Mouse (Mus musculus): ENCODE results near the gene Nemp1.
A peak's percentile ranks its signal among the peaks of the same experiment; 100 is the strongest.

The Nemp1 gene

DNA sequence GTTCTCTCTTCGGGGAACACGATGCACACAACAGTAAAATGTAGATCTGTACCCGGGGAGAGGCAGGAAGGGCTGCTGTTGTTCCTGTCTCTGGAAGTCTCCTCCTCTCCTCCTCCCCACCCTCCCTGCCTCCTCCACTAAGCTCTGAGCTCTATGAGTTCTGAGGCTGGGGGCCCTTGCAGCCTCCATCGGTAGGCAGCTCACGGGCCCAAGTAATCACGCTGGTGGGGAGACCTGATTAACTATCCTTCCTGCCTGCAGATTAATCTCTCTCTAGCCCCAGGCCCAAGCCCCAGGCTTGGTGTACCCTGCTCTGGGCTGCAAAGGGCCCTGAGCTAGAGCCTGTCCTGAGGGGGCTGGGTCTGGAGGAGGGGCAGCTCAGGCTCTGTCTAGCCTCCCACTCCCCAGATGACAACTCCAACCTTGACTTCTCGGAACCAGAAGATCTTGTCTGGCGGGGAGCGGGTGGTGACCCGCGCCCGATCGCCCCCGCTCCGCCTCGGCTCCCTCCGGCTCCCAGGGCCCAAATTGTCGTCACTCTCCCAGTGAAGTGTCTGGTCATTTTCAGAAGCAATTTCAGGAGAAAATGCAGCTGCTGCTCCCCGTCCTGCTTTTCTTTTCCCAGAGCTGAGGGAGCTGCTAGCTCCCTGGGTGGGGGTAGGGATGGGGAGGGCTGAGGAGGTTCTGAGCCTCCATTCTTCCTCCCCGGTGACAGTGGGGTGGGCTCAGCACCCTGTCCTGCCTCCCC is 55.1 kb downstream of the Nemp1 start:
- DNase-seq (ENCODE audit: extremely low spot score, low spot score), result no peak

DNA sequence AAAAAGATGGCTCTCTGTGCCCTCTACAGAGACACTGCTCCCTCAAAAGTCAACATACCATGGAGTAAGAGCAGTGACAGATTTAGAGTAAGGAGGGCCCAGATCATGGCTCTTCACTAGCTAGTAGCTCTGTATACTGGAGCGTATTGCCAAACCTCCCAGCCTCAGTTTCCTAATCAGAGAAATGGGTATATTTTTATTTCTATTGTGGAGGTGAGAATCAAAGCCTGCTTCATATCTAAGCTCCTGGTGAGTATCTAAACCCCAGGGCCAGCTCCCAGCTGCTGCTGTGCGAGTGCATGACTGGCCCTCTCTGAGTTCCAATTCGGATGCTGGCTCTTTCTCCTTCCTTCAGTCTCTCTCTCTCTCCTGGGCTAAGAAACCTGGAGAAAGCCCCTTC is 57.5 kb downstream of the Nemp1 start, which contains the start of gene Tac2:
Gene Tac2, plus strand, starts transcription at position 301 of the 400 bp plus-strand sequence.
- no peak for DNase-seq (ENCODE audit: extremely low spot score, low spot score)

DNA sequence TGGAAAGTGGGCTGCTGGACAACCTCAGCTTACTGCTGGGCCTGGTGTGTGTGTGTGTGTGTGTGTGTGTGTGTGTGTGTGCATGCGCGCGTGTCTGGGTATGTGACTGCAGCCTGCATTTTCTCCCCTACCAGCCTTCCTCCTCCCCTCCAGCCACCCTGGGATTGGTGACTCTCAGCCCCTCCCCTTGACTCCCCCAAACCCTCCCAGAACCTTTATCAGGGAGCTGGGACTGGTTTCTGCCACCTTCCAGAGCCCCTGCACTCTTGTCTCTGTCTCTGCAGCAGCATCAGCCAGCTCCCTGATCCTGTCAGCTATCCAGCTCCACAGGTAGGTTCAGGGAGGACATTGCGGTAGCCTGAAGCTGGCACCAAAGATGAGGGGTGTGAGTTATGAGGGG is 58.4 kb downstream of the Nemp1 start:
- no peak for DNase-seq (ENCODE audit: extremely low spot score, low spot score)

DNA sequence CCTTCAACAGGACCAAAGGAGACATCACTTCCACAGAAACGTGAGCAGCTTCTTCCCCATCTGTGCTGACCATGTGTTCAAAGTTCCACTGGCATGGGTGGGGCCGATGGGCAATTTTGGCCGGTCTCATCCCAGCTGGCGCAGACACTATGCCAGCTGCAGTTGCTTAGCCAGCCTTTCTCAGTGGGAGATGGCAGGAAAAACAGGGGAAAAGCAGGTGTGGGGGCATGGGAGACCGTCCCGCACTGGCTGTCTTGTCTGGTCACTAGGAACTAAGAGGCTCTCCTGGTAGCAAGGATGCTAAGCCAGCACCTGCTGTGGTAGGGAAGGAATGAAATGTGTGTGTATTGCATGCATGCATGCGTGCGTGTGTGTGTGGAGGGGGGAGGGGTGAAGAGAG is 61.7 kb downstream of the Nemp1 start:
- DNase-seq (ENCODE audit: extremely low spot score, low spot score), result no peak

DNA sequence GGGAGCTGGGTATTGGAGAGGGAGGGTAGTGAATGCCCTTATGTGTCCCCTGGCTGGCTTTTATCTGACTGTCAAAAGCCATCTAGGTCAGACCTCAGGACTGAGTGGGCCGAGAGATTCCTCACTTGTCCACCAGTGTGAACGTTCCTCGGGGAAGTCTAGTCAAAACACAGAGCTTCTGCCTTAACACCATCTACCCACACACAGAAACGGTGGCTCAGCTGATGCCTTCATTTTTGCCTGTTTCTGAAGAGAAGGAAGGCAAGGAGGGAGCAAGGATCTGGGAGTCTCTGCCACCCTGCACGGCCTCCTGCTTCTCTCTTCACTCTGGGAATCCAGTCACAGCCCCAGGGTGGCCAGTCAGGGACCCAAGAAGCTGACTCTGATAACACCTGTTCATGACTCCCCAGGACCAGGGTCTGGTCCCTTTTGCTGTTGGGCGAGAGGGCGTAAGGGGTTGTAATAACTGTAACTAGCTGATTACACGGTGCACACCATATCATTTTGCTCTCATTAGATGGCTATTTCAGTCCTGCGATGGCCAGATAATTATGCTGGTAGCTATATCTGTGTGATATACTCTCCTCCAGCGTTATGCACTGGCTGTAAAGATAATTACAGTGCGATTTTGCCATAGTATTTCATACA is 63.7 kb downstream of the Nemp1 start:
- no peak for DNase-seq (ENCODE audit: extremely low spot score, low spot score)

DNA sequence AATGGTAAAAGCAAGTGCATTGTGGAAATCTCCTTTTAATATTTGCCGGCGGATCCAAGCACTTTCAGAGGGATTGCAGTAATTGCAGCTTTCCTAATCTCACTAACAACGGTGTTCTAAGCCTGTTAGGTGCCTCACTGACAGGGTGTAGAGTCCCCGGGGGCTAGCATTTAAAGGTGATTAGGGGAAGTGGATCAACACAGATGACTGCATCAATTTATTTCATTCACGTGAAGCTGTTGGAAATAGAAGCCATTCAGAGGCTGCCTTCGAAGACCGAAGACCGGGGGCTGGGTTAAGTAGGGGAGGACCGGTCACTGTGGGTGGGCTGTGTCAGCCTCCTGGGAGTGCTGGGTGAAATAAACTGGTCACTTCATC is 64.2 kb downstream of the Nemp1 start:
- DNase-seq (ENCODE audit: extremely low spot score, low spot score), result no peak

DNA sequence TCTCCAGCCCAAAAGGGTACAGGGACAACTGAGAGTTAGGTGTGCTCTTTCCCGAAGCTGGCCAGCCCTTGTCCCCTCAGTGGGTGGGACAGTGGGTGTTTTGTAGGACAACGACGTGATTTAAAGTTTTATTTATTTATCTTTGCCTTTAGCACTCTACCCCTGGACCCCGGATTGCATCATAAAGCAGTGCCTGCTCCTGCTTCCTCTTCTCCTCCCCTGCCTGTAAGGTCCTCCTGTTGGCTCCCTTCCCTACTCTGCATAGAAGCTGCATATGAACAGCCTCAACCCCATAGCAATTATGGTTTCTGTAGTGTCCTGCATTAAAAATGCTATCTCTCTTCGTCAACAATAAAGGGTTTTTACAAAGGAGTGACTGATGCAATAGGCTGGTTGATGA is 64.7 kb downstream of the Nemp1 start:
- DNase-seq (ENCODE audit: extremely low spot score, low spot score), result no peak

DNA sequence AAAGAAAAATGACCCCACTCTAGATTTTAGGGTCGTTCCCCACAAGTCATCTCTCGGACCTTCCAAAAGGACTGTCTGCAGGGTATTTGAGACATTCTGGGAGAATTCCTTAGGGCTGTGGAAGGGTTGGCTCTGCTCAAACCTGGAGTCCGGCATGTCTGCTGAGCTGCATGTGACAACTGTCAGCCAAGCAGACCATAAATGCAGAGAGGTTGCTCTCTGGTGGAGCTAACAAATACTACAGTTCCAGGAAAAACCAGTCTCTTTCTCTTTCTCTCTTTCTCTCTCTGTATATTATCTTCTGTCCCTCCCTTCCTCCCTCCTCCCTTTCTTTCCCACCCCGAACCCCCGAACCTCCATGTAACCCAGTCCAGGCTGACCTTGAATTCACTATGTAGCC is 67.7 kb downstream of the Nemp1 start:
- no peak for DNase-seq (ENCODE audit: extremely low spot score, low spot score)

DNA sequence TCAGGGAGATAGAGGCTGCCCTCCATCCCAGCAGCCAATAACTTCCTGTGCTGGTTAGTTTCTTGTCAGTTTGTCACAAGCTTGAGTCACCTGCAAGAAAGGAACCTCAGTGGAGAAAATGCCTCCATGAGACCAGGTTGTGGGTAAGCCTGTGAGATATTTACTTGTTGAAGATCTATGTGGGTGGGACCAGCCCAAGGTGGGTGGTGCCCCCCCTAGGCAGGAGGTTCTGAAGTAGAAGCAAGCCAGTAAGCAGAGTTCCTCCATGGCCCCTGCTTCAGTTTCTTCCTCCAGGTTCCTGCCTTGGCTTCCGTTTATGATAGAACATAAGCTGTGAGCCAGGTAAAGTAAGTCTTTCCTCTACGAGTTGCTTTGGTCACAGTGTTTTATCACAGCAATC is 69.6 kb downstream of the Nemp1 start:
- no peak for DNase-seq (ENCODE audit: extremely low spot score, low spot score)

DNA sequence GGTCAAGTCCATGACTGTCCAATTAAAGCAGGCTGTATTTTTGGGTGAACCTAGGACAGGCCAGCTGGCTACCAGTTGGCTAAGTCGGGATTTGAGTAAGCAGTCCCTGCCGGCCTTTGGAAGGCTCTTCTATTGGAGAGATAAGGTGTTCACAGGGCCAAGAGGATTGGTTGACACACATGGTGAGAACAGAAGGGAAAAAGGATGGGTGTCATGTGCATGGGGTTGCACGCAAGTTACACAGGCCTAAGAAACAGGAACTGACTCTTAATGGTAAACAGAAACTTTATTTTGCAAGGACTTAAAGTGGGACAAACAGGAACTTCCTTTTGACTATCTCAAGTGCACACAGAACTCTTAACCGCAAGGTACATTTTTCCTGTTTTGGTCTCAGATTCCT is 70.2 kb downstream of the Nemp1 start:
- DNase-seq (ENCODE audit: extremely low spot score, low spot score), result no peak

DNA sequence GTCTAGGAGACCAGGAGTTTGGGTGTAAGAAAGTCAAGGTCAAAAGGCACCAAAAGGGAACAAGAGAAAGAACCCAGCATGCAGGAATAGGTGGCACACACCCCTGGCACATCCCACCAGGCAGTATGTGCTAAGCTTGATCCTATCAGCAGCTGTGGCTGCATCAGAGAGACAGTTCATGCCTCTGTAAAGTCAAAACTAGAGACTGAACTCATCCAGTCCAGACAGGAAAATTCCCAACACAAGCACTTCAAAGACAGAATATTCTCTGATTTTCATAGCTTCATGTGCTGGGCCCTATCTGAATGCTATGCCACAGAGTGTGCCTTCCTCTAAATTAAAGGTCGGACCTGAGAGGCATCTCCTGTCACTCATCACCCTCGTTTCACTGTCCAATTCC is 70.9 kb downstream of the Nemp1 start:
- no peak for DNase-seq (ENCODE audit: extremely low spot score, low spot score)

DNA sequence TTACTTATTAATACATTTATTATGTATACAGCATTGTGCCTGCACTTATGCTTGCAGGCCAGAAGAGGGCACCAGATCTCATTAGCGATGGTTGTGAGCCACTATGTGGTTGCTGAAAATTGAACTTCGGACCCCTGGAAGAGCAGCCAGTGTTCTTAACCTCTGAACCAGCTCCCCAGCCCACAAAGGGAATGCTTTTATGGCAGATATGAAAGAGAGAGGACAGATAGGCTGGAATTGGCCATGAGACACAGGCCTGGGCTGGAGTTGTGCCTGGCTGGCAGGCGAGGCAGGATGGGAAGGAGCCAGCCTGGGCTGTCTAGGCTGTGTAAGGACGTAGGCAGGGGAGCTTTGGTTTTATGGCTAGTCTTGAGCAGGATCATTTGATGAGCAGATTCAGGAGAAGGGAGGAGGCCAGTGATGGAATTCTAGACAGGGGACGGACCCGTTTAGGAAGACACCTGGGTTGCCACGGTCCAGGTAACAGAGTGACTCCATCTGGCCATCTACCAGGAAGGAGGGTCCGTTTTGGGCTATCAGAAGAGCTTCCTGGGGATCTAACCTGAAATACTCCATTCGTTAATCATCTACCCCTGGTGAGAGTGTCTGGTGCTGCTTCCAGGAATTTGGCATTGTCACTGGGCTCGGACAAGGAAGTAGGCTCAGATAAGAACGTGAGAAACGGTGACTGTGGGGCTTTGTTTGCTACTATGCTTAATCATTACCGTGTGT is 71.6 kb downstream of the Nemp1 start:
- DNase-seq (ENCODE audit: extremely low spot score, low spot score), result no peak

DNA sequence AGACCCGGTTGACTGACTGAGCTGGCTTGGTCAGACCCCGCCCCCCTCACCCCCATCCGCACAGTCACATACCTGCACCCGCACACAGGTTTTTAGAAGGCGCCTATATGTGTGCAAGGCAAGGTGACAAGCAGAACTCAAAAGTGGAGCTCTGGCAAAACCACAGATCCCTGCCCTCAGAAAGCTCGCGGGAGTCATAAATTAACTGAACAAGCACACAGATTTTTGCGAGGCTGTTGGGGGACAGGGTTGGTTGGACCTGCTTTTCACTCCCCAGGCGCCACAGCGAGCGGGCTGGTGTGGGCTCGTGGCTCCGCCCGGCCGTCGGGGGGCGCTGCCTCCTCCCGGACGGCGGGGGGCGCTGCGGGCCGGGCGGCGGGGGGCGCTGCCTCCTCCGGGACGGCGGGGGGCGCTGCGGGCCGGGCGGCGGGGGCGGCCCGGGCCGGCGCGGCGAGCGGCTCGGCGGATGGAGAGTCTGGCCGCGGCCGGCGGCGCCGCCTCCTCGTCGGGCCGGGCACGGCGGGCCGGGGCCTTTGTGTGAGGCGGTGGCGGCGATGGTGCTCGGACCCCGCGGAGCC is 72.5 kb downstream of the Nemp1 start, which contains the start of gene Zbtb39:
Gene Zbtb39, plus strand, starts transcription at position 456 of the 578 bp plus-strand sequence.
- DNase-seq (ENCODE audit: extremely low spot score, low spot score), result peak; percentile 79

DNA sequence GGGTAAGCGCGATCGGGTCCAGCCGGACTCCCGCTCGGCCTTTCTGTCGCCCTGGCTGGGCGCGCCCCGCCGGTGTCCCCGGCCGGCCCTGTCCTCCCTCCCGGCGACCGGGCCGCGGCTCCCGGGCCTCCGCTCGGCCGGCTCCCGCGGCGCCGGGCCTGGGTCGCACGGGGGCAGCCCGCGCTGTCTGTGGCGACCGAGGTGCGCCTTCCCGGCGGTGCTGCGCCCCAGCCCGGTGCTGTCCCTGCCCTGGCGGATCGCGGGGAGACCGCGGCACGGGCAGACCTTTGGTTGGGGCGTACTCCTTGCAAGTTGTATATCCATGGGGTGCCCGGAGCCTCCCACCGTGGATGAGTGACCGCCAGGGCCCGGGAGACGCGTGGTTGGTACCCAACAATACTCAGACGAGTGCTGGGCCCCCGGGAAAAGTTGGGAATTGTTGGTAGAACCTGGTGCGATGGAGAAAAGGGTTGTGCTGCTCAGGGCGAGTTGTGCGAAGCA is 73.0 kb downstream of the Nemp1 start:
- peak; percentile 68 for DNase-seq (ENCODE audit: extremely low spot score, low spot score)

DNA sequence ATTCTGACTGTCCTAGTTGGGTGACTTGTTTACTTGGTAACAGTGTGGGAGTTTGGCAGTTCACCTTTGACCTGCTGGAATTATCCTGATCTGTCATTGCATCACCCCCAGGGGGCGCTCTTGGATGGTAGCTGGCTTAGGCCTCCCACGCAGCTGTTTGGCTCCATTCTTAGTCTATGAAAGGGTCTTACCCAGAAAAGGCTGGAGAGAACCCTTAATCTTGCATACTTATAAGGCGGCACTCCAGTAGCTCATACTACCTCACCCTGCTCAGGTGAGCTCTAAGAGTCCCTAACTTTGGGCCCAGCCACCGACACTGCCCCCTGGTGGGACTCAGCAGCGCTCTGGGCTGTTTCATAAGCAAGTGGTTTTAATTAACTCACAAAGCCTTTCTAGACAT is 78.0 kb downstream of the Nemp1 start:
- DNase-seq (ENCODE audit: extremely low spot score, low spot score), result peak; percentile 51

DNA sequence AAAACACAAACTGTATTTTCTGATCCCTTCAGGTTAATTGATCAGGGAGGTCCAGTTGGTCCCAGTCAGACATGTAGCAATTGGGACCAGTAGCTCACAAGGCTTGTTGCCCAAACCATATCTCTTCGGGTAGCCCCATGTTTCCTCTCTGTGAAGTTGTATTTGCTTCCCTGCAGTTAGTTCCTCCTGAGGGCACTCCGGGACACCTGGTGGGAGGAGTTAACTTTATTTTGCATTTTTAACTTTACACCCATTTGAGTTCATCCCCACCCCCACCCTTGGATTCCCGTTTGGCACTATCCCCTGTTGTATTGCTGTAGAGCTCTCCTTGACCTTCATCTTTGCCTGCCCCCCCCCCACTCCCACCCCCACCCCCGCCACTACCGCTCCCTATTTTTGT is 79.2 kb downstream of the Nemp1 start:
- DNase-seq (ENCODE audit: extremely low spot score, low spot score), result no peak

DNA sequence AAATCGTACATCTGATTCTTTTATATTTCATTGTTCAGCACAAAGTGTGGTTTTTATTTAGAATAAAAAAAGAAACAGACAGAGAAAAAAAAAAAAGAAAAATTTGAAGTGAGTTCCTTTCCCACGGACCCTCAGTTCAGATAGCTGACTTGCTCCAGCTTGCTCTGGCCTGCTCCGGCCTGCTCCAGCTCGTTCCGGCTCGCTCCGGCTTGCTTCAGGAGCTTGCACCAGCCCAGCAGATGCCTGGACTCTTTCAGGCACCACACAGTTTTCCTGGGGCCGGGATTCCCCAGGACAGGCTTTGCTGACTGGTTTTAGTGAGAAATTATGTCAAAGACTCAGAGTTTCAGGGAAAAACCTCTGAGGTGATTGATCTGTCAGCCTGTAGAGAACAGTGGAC is 80.6 kb downstream of the Nemp1 start:
- DNase-seq (ENCODE audit: extremely low spot score, low spot score), result no peak

DNA sequence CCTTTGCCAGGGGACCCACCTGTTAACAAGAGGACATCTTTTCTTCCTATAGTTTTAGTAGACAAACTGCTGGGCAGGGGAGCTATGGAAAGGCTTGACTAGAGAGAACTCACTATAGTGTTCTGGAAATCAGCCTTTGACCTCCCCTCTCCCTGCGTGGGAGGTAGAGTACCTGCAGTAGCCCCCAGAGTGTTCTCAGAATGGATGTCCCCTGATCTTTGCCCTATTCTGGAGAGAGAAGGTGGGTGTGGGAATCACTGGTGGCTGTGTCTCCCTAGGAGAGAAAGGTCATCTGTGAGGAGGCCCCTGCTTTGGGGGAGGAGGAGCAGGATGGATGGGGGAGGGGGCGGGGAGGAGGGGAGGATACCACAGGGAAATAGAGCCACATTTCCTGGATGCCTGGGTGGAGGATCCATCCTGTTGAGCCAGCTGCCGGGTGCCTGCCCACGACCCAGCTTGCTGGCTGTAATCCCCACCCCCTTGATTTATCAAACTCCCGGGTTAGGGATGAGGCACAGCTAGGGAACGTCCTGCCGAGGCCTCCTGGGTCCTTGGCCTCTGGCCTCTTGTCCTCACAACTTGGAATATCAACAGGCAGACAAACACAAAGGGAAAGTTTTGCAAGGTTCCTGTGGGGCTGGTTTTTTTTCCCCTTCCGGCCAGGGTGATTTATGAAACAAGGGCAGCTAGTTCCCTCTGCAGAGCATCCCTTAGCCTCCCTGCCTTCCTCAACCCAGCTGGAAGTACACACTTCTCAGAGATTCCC is 82.3 kb downstream of the Nemp1 start:
- peak; percentile 46 for DNase-seq (ENCODE audit: extremely low spot score, low spot score)

DNA sequence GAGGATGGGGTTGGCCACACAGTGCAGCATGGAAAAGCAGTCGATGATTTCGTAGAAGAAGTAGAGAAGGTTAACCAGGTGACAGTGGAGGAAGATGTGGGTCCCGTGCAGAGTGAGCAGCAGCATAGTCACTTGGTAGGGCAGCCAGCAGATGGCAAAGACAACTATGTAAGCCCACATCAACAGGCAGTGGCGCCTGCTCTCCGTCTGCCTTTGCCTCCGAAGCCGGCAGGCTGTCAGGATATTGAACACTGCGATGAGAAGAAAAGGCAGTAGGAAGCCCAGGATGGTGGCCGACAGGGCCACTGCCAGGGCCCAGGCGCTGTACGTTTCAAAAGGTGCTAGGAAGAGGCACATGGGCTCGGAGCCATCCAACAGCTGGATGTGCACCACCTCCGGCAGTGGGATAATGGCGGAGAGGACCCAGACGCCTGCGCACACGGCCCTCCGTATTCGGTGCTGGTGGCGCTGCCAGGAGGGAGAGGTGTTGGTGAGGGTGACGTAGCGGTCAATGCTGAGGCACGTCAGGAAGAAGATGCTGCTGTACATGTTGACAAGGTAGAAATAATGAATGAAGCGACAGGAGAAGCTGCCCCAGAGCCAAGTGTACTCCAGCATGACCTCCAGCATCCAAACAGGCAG is 83.6 kb downstream of the Nemp1 start:
- no peak for DNase-seq (ENCODE audit: extremely low spot score, low spot score)

Measured in neural tube, embryonic 10.5 days (tissue).